Mouse (Mus musculus) lung, postnatal 4 days (tissue): Measurements from ENCODE around the gene Gpi1.

Experiments used
- DNase-seq, 2 experiments: peaks; one replicate each; pipeline ENCODE4 v3.0.0; 2021

Gpi1 gene

GRCm38 (mm10) chr7:34230116-34230515 lies at the start of gene Gpi1:
TSS of gene Gpi1 (minus strand) at chr7:34230336.
- DNase-seq = peak; percentile 86 to 91

GRCm38 (mm10) chr7:34277656-34278055 lies 47.5 kb upstream of the Gpi1 start:
- no peak for DNase-seq

- DNase-seq = no peak
Measured at GRCm38 (mm10) chr7:34276066-34276465, 45.9 kb upstream of the Gpi1 start.

GRCm38 (mm10) chr7:34272465-34272864 lies 42.3 kb upstream of the Gpi1 start:
- no peak for DNase-seq

- no peak for DNase-seq
Measured at GRCm38 (mm10) chr7:34268463-34268862, 38.3 kb upstream of the Gpi1 start.

GRCm38 (mm10) chr7:34266421-34266820 lies 36.3 kb upstream of the Gpi1 start:
- no peak for DNase-seq

- peak; percentile 57 to 82 for DNase-seq
Measured at GRCm38 (mm10) chr7:34265876-34266346, 35.8 kb upstream of the Gpi1 start.

- no peak for DNase-seq
Measured at GRCm38 (mm10) chr7:34263437-34263836, 33.3 kb upstream of the Gpi1 start.

- no peak for DNase-seq
Measured at GRCm38 (mm10) chr7:34258407-34258806, 28.3 kb upstream of the Gpi1 start.

- DNase-seq = peak in 1 of 2 experiments; percentile 35
Measured at GRCm38 (mm10) chr7:34257279-34257678, 27.1 kb upstream of the Gpi1 start.

- no peak for DNase-seq
Measured at GRCm38 (mm10) chr7:34255916-34256315, 25.8 kb upstream of the Gpi1 start.

- DNase-seq = no peak
Measured at GRCm38 (mm10) chr7:34255137-34255536, 25.0 kb upstream of the Gpi1 start.

GRCm38 (mm10) chr7:34252030-34252429 lies 21.9 kb upstream of the Gpi1 start:
- DNase-seq = no peak

- no peak for DNase-seq
Measured at GRCm38 (mm10) chr7:34250738-34251137, 20.6 kb upstream of the Gpi1 start, which contains the start of gene Gm6096. TSS of gene Gm6096 (plus strand) at chr7:34251038.

GRCm38 (mm10) chr7:34246870-34247499 lies 16.8 kb upstream of the Gpi1 start:
- DNase-seq = no peak

GRCm38 (mm10) chr7:34242176-34242575 lies 12.0 kb upstream of the Gpi1 start:
- DNase-seq = no peak

GRCm38 (mm10) chr7:34238086-34238485 lies 8.0 kb upstream of the Gpi1 start:
- DNase-seq = no peak

GRCm38 (mm10) chr7:34235602-34236001 lies 5.5 kb upstream of the Gpi1 start:
- no peak for DNase-seq

- DNase-seq = no peak
Measured at GRCm38 (mm10) chr7:34234610-34235561, 4.8 kb upstream of the Gpi1 start.

- peak; percentile 98 to 99 for DNase-seq
Measured at GRCm38 (mm10) chr7:34233909-34234609, 3.9 kb upstream of the Gpi1 start.

GRCm38 (mm10) chr7:34232785-34233725 lies 2.9 kb upstream of the Gpi1 start:
- DNase-seq = no peak

GRCm38 (mm10) chr7:34229691-34230111 lies 435 bp downstream of the Gpi1 start:
- peak; percentile 54 to 58 for DNase-seq
